Mouse (Mus musculus) spleen, adult 2 months (tissue): ENCODE results near the gene Azgp1.
"Not testable (repeated sequence)": the region's sequence is repeated elsewhere in the genome, so short reads cannot be mapped to it uniquely, and the experiment has no call there.

Experiments
- CTCF ChIP-seq: fragments of 200-500 bp; IDR thresholded peaks from 2 replicates; pipeline ENCODE4 v1.5.1; 2011; ENCODE audit warnings: mild to moderate bottlenecking, inconsistent platforms; ENCODE audit not compliant: insufficient read depth, insufficient read length, insufficient replicate concordance; ENCODE audit errors: extremely low read depth
- POLR2A ChIP-seq: fragments of 200-500 bp; IDR thresholded peaks from 2 replicates; pipeline ENCODE4 v1.6.1; 2011; ENCODE audit warnings: low read depth, low read length, inconsistent platforms

DNA sequence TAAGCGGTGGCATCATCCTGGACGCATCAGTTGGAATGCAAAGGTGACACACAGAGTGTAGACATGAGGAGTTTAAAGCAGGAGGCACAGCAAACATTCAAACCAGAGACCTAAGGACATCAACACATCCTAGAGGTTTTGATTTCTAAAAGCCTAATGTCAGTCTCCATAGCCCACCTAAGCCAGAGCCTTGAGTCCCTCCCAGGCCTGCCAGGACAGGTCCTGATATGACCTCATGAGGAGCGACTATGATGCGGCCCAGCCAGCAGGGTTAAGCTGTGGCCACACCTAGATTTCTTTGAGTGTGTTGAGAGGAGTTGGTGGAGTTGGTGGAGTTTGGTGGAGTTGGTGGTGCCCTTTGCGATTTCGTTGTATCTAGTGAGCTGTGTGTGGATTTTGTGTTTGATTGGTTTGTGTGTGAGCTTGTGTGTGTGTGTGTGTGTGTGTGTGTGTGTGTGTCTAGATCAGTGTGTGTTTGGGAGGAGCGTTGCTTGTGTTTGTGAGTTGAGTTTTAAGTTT lies 39.7 kb downstream of the Azgp1 start, which contains the start of the genes Smok3a and Smok3b:
- not testable (repeated sequence) for TF ChIP-seq CTCF, POLR2A
